Mouse (Mus musculus) ES-E14 (cell line): ENCODE results near the gene Defb25.

Experiments used
- HCFC1 ChIP-seq: IDR thresholded peaks from 2 replicates; pipeline ENCODE4 v1.6.1; 2012; ENCODE audit warnings: low read length, inconsistent platforms, borderline replicate concordance; ENCODE audit not compliant: insufficient read depth
- ZNF384 ChIP-seq: IDR thresholded peaks from 2 replicates; pipeline ENCODE4 v1.6.1; 2012; ENCODE audit warnings: low read depth, low read length, inconsistent platforms

DNA sequence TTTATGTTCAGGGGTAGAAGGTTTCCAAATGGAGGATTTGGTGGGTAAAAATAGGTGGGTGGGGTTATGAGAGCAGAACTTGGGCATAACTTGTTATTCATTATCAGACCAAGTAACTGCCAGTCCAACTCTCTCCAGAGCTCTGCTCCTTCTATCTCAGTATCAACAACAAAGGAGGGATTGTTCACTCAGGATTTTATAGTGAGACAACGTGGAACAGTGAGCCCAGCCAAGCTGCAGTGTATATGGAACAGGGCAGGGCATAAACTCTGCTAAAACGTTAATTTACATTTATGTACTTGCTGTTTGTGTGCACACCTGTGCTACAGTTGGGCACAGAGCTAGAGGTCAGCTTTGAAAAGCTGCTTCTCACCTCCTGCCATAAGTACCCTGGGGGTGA, 34.4 kb downstream of the Defb25 start:
- TF ChIP-seq ZNF384, result no peak
- TF ChIP-seq HCFC1, result no peak
